Comparison of ENCODE assay signal across 8 mouse cellular contexts in the genomic region with DNA sequence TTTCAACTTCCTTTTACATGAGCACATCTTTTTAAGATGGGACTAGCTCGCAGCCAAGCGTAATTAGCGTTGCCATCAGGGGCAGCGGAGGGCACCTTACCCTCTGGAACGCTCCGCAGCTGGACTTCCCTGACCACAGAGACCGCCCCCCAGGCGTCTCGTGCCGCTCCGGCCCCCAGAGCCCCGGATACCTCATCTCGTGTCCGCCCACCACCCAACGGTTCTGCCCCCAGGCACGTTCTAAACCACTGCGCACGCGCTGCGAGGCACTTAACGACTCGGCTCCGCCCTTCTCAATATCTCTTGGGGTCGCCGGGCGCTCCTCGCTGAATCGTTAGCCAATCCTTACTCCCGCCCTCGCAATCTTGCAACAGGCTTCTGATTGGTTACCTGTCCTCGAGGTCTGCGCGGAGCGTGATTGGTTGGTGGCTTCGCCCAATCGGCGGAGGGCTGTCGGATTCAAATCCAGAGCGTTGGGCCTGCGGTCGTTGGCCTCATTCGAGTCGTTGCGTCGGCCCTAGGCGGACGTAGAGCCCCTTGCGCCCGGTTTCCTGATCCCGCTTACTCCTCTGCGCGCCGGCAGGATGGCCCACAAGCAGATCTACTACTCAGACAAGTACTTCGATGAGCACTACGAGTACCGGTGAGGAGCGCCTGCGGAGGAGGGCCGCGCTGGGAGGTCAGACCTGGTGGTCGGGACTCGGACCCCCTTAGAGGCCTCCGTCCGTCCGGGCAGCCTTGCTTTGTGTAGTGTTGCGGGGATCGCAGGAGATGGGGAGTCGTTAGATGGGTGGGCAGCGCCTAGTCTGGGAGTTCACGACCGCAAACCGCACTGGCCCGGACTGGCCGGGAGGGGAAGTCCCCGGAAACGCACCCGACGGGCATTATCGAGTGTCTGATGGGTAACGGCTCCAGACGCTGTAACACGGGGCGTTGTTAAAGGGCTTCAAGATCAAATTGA. TPM values are rescaled to one million over a fixed set of nuclear protein-coding genes. Genes with fewer than 3 reads are reported as not detected.
A peak's percentile ranks its signal among the peaks of the same experiment; 100 is the strongest.
DNase-seq lines count a peak whose midpoint lies in the region; ATAC-seq lines count a peak whose summit lies in the region.

A gene (plus strand): TSS at position 404 of the 961 bp plus-strand sequence.

- whole genome bisulfite sequencing in forebrain, embryonic 14.5 days, result under 1% methylated on average over 83 of the region's 83 CpGs
- under 1% methylated on average over 83 of the region's 83 CpGs for WGBS in neural tube, embryonic 15.5 days

- peak within 1 kb of the TSS; percentile 79 for H3K4me2 ChIP-seq in forebrain, embryonic 14.5 days (ENCODE audit: low read length)
- peak within 1 kb of the TSS; percentile 97 for H3K4me2 ChIP-seq in neural tube, embryonic 15.5 days

- peak within 1 kb of the TSS; percentile 48; the same call in 1 of the 2 replicates for H3K27ac ChIP-seq in forebrain, embryonic 14.5 days (ENCODE audit: low read depth, low read length)
- peak within 1 kb of the TSS; percentile 78 for H3K27ac ChIP-seq in neural tube, embryonic 15.5 days (replicated peaks)

- intact Hi-C loops in heart, postnatal 14 days (cut with DNase I), result no loop called here

- H3K36me3 ChIP-seq in forebrain, embryonic 14.5 days (ENCODE audit: control insufficient read depth, insufficient read depth, low read length), result no peaks in the 10 kb centered on the region
- H3K36me3 ChIP-seq in neural tube, embryonic 15.5 days, result no peaks in the 10 kb centered on the region

- ATAC-seq in forebrain, embryonic 14.5 days, result peak; percentile 99
- peak; percentile 99 for ATAC-seq in neural tube, embryonic 15.5 days (ENCODE audit: low FRiP score)

- peak within 1 kb of the TSS; percentile 85 for H3K9ac ChIP-seq in forebrain, embryonic 14.5 days (ENCODE audit: low read length)
- peak within 1 kb of the TSS; percentile 64 for H3K9ac ChIP-seq in neural tube, embryonic 15.5 days (replicated peaks)

- no peaks in the 10 kb centered on the region for H3K27me3 ChIP-seq in forebrain, embryonic 14.5 days (replicated peaks; ENCODE audit: control insufficient read depth, insufficient read depth, low read length)
- no peaks in the 10 kb centered on the region for H3K27me3 ChIP-seq in neural tube, embryonic 15.5 days (replicated peaks)

- no peaks in the 10 kb centered on the region for H3K9me3 ChIP-seq in forebrain, embryonic 14.5 days (replicated peaks; ENCODE audit: control insufficient read depth, low read length)
- no peaks in the 10 kb centered on the region for H3K9me3 ChIP-seq in neural tube, embryonic 15.5 days (replicated peaks)

- peaks cover 14% of the 10 kb centered on the region; the same call in 1 of the 2 replicates for H3K4me1 ChIP-seq in forebrain, embryonic 14.5 days (ENCODE audit: control insufficient read depth, insufficient read depth, low read length)
- peaks cover 15% of the 10 kb centered on the region for H3K4me1 ChIP-seq in neural tube, embryonic 15.5 days

- peak within 1 kb of the TSS; percentile 69 for H3K4me3 ChIP-seq in forebrain, embryonic 14.5 days (ENCODE audit: low read depth, low read length)
- H3K4me3 ChIP-seq in neural tube, embryonic 15.5 days (replicated peaks), result peak within 1 kb of the TSS; percentile 61

- peak; percentile 100 for DNase-seq in ES-CJ7 (ENCODE audit: low read depth, low spot score)
- DNase-seq in cerebellum, adult 11 months, result peak; percentile 92
- peak; percentile 100 for DNase-seq in forebrain, embryonic 14.5 days (ENCODE audit: low spot score)
- DNase-seq in heart, postnatal 14 days, result peak; percentile 93 to 96
- DNase-seq in layer of hippocampus, adult 11-12 months (ENCODE audit: low spot score), result peak; percentile 98
- DNase-seq in lung, adult 18-20 months, result peak; percentile 98 to 99
- DNase-seq in testis, postnatal 14 days (ENCODE audit: low spot score), result peak; percentile 99

RNA-seq across cellular contexts. Expression of the gene that starts here (rescaled TPM):
- polyA plus RNA-seq in forebrain, embryonic 14.5 days (2014; fragmentation: Nextera tagmentation; extraction: Ambion mirVana), result 147 and 215 TPM in 2 replicates
- total RNA-seq in heart, postnatal 14 days (2021), result 10 to 100 TPM in 1 of 2 experiments, 1 to 10 TPM in 1; 7.1 to 13.9 TPM
- polyA plus RNA-seq in neural tube, embryonic 15.5 days (2015; fragmentation: Nextera tagmentation; extraction: Ambion mirVana), result 40.0 and 92.6 TPM in 2 replicates

Comparison
In these comparisons a context has a peak if more than half of its experiments do, and no peak if none do; other contexts are left out.
1. Peak in every context shown above with its lines: DNase-seq, ATAC-seq, H3K4me3 ChIP-seq and H3K27ac ChIP-seq.